Mouse (Mus musculus) forebrain, embryonic 15.5 days (tissue): ENCODE results near the gene Rere. TPM values are rescaled to one million over a fixed set of nuclear protein-coding genes. Genes with fewer than 3 reads are reported as not detected.
A peak's percentile ranks its signal among the peaks of the same experiment; 100 is the strongest.

Experiments used
- ATAC-seq: fragments of 200-750 bp; cut with Nextera tagmentation; replicated peaks from 2 replicates; pipeline ENCODE4 v1.8.0; 2017; ENCODE audit warnings: mild to moderate bottlenecking, moderate TSS enrichment, moderate library complexity
- H3K27ac ChIP-seq: fragments of 300-500 bp; sonication (generic); replicated peaks from 2 replicates; pipeline ENCODE4 v1.5.1; 2015; ENCODE audit warnings: mild to moderate bottlenecking, inconsistent platforms
- H3K27me3 ChIP-seq: fragments of 300-500 bp; sonication (generic); 2 replicates; pipeline ENCODE4 v1.6.1; 2015; ENCODE audit warnings: inconsistent platforms
- H3K36me3 ChIP-seq: fragments of 300-500 bp; sonication (generic); 2 replicates; pipeline ENCODE4 v1.6.1; 2015; ENCODE audit warnings: mild to moderate bottlenecking, inconsistent platforms
- H3K4me1 ChIP-seq: fragments of 300-500 bp; sonication (generic); 2 replicates; pipeline ENCODE4 v1.6.1; 2015; ENCODE audit warnings: inconsistent platforms
- H3K4me2 ChIP-seq: fragments of 300-500 bp; sonication (generic); replicated peaks from 2 replicates; pipeline ENCODE4 v1.6.1; 2015; ENCODE audit warnings: mild to moderate bottlenecking, inconsistent platforms
- H3K4me3 ChIP-seq: fragments of 300-500 bp; sonication (generic); 2 replicates; pipeline ENCODE4 v1.5.1; 2015; ENCODE audit warnings: mild to moderate bottlenecking, inconsistent platforms
- H3K9ac ChIP-seq: fragments of 300-500 bp; sonication (generic); replicated peaks from 2 replicates; pipeline ENCODE4 v1.6.1; 2015; ENCODE audit warnings: mild to moderate bottlenecking, inconsistent platforms
- H3K9me3 ChIP-seq: fragments of 300-500 bp; sonication (generic); 2 replicates; pipeline ENCODE4 v1.6.1; 2016; ENCODE audit warnings: inconsistent platforms
- WGBS: fragments of 180-500 bp; shearing (Covaris S2); methylation state at CpG from one replicate; pipeline ENCODE4 v1.1.7; 2015; ENCODE audit warnings: mixed read lengths; 5-methylcytosine and 5-hydroxymethylcytosine counted together
- polyA plus RNA-seq: library from polyadenylated mRNA; unstranded; fragments of >200 nt; fragmentation: Nextera tagmentation; extraction: Ambion mirVana; gene quantifications from 2 replicates; pipeline ENCODE4 v1.2.1, GENCODE M21; 2015

Rere gene
- polyA plus RNA-seq, 1 experiment from 2014 or later, result 26.6 TPM

GRCm38 (mm10) chr4:150333927-150334682 is 52.7 kb downstream of the Rere start:
- no peaks in the 10 kb centered on the region for H3K36me3 ChIP-seq
- no peaks in the 10 kb centered on the region for H3K9me3 ChIP-seq
- H3K4me1 ChIP-seq, result peaks cover 35% of the 10 kb centered on the region
- peak overlapping the region; percentile 17 for H3K4me2 ChIP-seq
- H3K9ac ChIP-seq, result 0 out of 2 replicates have a peak overlapping the region, but pooled peaks have one; percentile 15
- no peaks in the 10 kb centered on the region for H3K27me3 ChIP-seq
- 34% methylated on average over 4 of the region's 4 CpGs for WGBS
- peak; percentile 71 for ATAC-seq
- no peak overlapping the region for H3K4me3 ChIP-seq
- peak overlapping the region; percentile 84 for H3K27ac ChIP-seq

GRCm38 (mm10) chr4:150337260-150337659 is 55.8 kb downstream of the Rere start:
- no peaks in the 10 kb centered on the region for H3K36me3 ChIP-seq
- no peak overlapping the region for H3K9ac ChIP-seq
- no peak overlapping the region for H3K4me2 ChIP-seq
- 98% methylated on average over 1 of the region's 1 CpGs for WGBS
- H3K27me3 ChIP-seq, result no peaks in the 10 kb centered on the region
- H3K9me3 ChIP-seq, result no peaks in the 10 kb centered on the region
- peaks cover 41% of the 10 kb centered on the region for H3K4me1 ChIP-seq
- no peak overlapping the region for H3K4me3 ChIP-seq
- no peak overlapping the region for H3K27ac ChIP-seq
- no peak for ATAC-seq

GRCm38 (mm10) chr4:150338906-150339650 is 57.6 kb downstream of the Rere start:
- Histone ChIP-seq H3K27me3 (no peaks in the 10 kb centered on the region), H3K36me3 (no peaks in the 10 kb centered on the region), H3K9ac (no peak overlapping the region), H3K4me1 (peaks cover 40% of the 10 kb centered on the region), H3K9me3 (no peaks in the 10 kb centered on the region), H3K4me2 (0 out of 2 replicates have a peak overlapping the region, but pooled peaks have one; percentile 9), H3K4me3 (no peak overlapping the region), H3K27ac (peak overlapping the region; percentile 71)
- ATAC-seq, result peak; percentile 93
- 34% methylated on average over 8 of the region's 8 CpGs for WGBS

GRCm38 (mm10) chr4:150340796-150341525 is 59.5 kb downstream of the Rere start:
- H3K9ac ChIP-seq, result no peak overlapping the region
- no peak overlapping the region for H3K4me3 ChIP-seq
- H3K4me2 ChIP-seq, result no peak overlapping the region
- no peaks in the 10 kb centered on the region for H3K27me3 ChIP-seq
- H3K36me3 ChIP-seq, result no peaks in the 10 kb centered on the region
- H3K4me1 ChIP-seq, result peaks cover 39% of the 10 kb centered on the region
- no peak for ATAC-seq
- no peak overlapping the region for H3K27ac ChIP-seq
- 92% methylated on average over 6 of the region's 6 CpGs for WGBS
- no peaks in the 10 kb centered on the region for H3K9me3 ChIP-seq

- WGBS, result 73% methylated on average over 3 of the region's 3 CpGs
- no peaks in the 10 kb centered on the region for H3K27me3 ChIP-seq
- H3K4me3 ChIP-seq, result no peak overlapping the region
- H3K36me3 ChIP-seq, result no peaks in the 10 kb centered on the region
- H3K4me1 ChIP-seq, result peaks cover 44% of the 10 kb centered on the region
- no peaks in the 10 kb centered on the region for H3K9me3 ChIP-seq
- no peak for ATAC-seq
- no peak overlapping the region for H3K9ac ChIP-seq
- H3K27ac ChIP-seq, result no peak overlapping the region
- H3K4me2 ChIP-seq, result no peak overlapping the region
Measured at GRCm38 (mm10) chr4:150344526-150344925, 63.1 kb downstream of the Rere start.

- Histone ChIP-seq H3K9me3 (no peaks in the 10 kb centered on the region), H3K9ac (no peak overlapping the region), H3K27me3 (no peaks in the 10 kb centered on the region), H3K4me1 (peaks cover 46% of the 10 kb centered on the region), H3K4me2 (no peak overlapping the region), H3K4me3 (no peak overlapping the region), H3K36me3 (no peaks in the 10 kb centered on the region), H3K27ac (peak overlapping the region; percentile 34)
- 5% methylated on average over 4 of the region's 4 CpGs for WGBS
- peak; percentile 92 for ATAC-seq
Measured at GRCm38 (mm10) chr4:150346651-150347386, 65.4 kb downstream of the Rere start.

- Histone ChIP-seq H3K27me3 (no peaks in the 10 kb centered on the region), H3K9ac (no peak overlapping the region), H3K4me2 (no peak overlapping the region), H3K9me3 (no peaks in the 10 kb centered on the region), H3K4me1 (peaks cover 48% of the 10 kb centered on the region), H3K4me3 (no peak overlapping the region), H3K27ac (no peak overlapping the region), H3K36me3 (no peaks in the 10 kb centered on the region)
- 2% methylated on average over 2 of the region's 2 CpGs for WGBS
- ATAC-seq, result peak; percentile 66
Measured at GRCm38 (mm10) chr4:150347387-150347672, 65.9 kb downstream of the Rere start.

GRCm38 (mm10) chr4:150349680-150350101 is 68.2 kb downstream of the Rere start:
- no peaks in the 10 kb centered on the region for H3K36me3 ChIP-seq
- H3K27ac ChIP-seq, result no peak overlapping the region
- H3K4me1 ChIP-seq, result peaks cover 29% of the 10 kb centered on the region
- H3K4me2 ChIP-seq, result no peak overlapping the region
- no peak for ATAC-seq
- H3K4me3 ChIP-seq, result no peak overlapping the region
- no peaks in the 10 kb centered on the region for H3K27me3 ChIP-seq
- no peaks in the 10 kb centered on the region for H3K9me3 ChIP-seq
- no peak overlapping the region for H3K9ac ChIP-seq
- 84% methylated on average over 6 of the region's 6 CpGs for WGBS

- H3K27ac ChIP-seq, result no peak overlapping the region
- no peak overlapping the region for H3K9ac ChIP-seq
- no peak overlapping the region for H3K4me3 ChIP-seq
- no peak overlapping the region for H3K4me2 ChIP-seq
- no peaks in the 10 kb centered on the region for H3K9me3 ChIP-seq
- H3K4me1 ChIP-seq, result peaks cover 23% of the 10 kb centered on the region
- H3K27me3 ChIP-seq, result no peaks in the 10 kb centered on the region
- no peaks in the 10 kb centered on the region for H3K36me3 ChIP-seq
- ATAC-seq, result no peak
- 21% methylated on average over 7 of the region's 7 CpGs for WGBS
Measured at GRCm38 (mm10) chr4:150351419-150352075, 70.1 kb downstream of the Rere start.

- H3K9ac ChIP-seq, result no peak overlapping the region
- H3K27ac ChIP-seq, result no peak overlapping the region
- H3K4me1 ChIP-seq, result peaks cover 14% of the 10 kb centered on the region
- H3K27me3 ChIP-seq, result no peaks in the 10 kb centered on the region
- H3K9me3 ChIP-seq, result no peaks in the 10 kb centered on the region
- 57% methylated on average over 2 of the region's 2 CpGs for WGBS
- ATAC-seq, result no peak
- no peak overlapping the region for H3K4me2 ChIP-seq
- no peaks in the 10 kb centered on the region for H3K36me3 ChIP-seq
- H3K4me3 ChIP-seq, result no peak overlapping the region
Measured at GRCm38 (mm10) chr4:150352736-150353135, 71.3 kb downstream of the Rere start.

- WGBS, result 94% methylated on average over 7 of the region's 7 CpGs
- no peaks in the 10 kb centered on the region for H3K27me3 ChIP-seq
- no peaks in the 10 kb centered on the region for H3K36me3 ChIP-seq
- H3K4me1 ChIP-seq, result peaks cover 11% of the 10 kb centered on the region
- no peak overlapping the region for H3K4me2 ChIP-seq
- H3K9me3 ChIP-seq, result no peaks in the 10 kb centered on the region
- ATAC-seq, result no peak
- H3K4me3 ChIP-seq, result no peak overlapping the region
- no peak overlapping the region for H3K9ac ChIP-seq
- no peak overlapping the region for H3K27ac ChIP-seq
Measured at GRCm38 (mm10) chr4:150353376-150353900, 72.0 kb downstream of the Rere start.
